Mouse (Mus musculus) hindbrain, embryonic 10.5 days (tissue): ENCODE measurements around the gene Oxsm. TPM values are rescaled to one million over a fixed set of nuclear protein-coding genes. Genes with fewer than 3 reads are reported as not detected.

Experiments used
- DNase-seq: peaks from one replicate; pipeline ENCODE4 v3.0.0-alpha.2; 2017; ENCODE audit warnings: low spot score
- H3K27ac ChIP-seq: fragments of 300-500 bp; sonication (generic); 2 replicates; pipeline ENCODE4 v1.5.1; 2016; ENCODE audit warnings: mild to moderate bottlenecking, moderate library complexity
- H3K27me3 ChIP-seq: fragments of 300-500 bp; sonication (generic); 2 replicates; pipeline ENCODE4 v1.6.1; 2016; ENCODE audit warnings: mild to moderate bottlenecking; ENCODE audit not compliant: poor library complexity, insufficient read depth, severe bottlenecking
- H3K36me3 ChIP-seq: fragments of 300-500 bp; sonication (generic); 2 replicates; pipeline ENCODE4 v1.6.1; 2016; ENCODE audit warnings: mild to moderate bottlenecking, moderate library complexity
- H3K4me1 ChIP-seq: fragments of 300-500 bp; sonication (generic); replicated peaks from 2 replicates; pipeline ENCODE4 v1.6.1; 2016; ENCODE audit warnings: mild to moderate bottlenecking
- H3K4me3 ChIP-seq: fragments of 300-500 bp; sonication (generic); 2 replicates; pipeline ENCODE4 v1.5.1; 2016; ENCODE audit warnings: mild to moderate bottlenecking, moderate library complexity
- H3K9me3 ChIP-seq: fragments of 300-500 bp; sonication (generic); 2 replicates; pipeline ENCODE4 v1.6.1; 2016; ENCODE audit warnings: mild to moderate bottlenecking, moderate library complexity
- WGBS: fragments of 180-500 bp; shearing (Covaris S2); methylation state at CpG from one replicate; pipeline ENCODE4 v1.1.7; 2016; 5-methylcytosine and 5-hydroxymethylcytosine counted together
- polyA plus RNA-seq: library from polyadenylated mRNA; unstranded; fragments of >200 nt; fragmentation: Nextera tagmentation; extraction: Ambion mirVana; gene quantifications from 2 replicates; pipeline ENCODE4 v1.2.1, GENCODE M21; 2016

Gene Oxsm
- polyA plus RNA-seq, 1 experiment from 2014 or later, result 1.6 TPM

DNA sequence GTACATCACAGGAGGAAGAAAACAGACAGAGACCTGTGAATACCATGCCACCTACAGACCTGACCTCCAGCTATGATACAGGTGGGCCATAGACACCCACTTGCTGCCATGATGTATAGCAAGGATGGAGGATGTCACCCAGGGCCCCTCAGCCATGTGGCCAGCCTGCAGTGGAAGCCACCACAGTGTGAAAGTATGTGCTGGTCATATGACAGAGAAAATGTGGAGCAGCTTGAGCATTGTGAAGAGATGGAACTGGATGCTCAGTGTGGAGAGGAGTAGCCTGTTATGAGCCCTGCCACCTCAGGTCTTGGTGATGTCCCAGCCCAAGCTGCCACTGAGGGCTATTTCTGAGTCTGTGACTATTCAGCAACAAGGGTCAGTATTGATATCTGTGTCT is 19.0 kb downstream of the Oxsm start:
- Histone ChIP-seq H3K36me3 (no peaks in the 10 kb centered on the region), H3K4me1 (no peaks in the 10 kb centered on the region), H3K27me3 (no peaks in the 10 kb centered on the region)

DNA sequence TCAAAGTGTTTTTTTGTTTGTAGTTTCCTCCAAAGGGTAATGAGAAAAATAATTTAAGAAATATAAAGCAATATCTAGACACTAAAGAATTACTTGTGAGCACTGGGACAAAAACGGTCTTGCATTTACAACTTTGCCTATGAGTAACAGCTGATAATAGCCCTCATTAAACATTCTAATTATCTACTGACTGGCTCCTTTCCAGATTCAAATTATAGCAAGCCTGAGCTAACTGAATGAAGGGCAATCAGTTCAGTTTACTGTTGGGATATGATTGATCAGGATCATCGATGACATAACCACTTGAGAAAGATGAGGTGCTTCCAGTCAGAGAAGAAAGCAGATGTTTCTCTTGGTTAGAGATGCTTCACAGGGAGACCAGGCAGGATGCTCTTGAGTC is 20.2 kb downstream of the Oxsm start:
- H3K4me3 ChIP-seq, result no peak overlapping the region
- no peaks in the 10 kb centered on the region for H3K36me3 ChIP-seq
- no peaks in the 10 kb centered on the region for H3K9me3 ChIP-seq
- H3K27me3 ChIP-seq, result no peaks in the 10 kb centered on the region
- WGBS, result 92% methylated on average over 2 of the region's 2 CpGs
- no peak overlapping the region for H3K27ac ChIP-seq
- no peaks in the 10 kb centered on the region for H3K4me1 ChIP-seq
- no peak for DNase-seq

More for the DNA sequence above, 19.0 kb downstream of the Oxsm start:
- DNase-seq, result no peak
- Histone ChIP-seq H3K9me3 (no peaks in the 10 kb centered on the region), H3K4me3 (no peak overlapping the region), H3K27ac (no peak overlapping the region)

DNA sequence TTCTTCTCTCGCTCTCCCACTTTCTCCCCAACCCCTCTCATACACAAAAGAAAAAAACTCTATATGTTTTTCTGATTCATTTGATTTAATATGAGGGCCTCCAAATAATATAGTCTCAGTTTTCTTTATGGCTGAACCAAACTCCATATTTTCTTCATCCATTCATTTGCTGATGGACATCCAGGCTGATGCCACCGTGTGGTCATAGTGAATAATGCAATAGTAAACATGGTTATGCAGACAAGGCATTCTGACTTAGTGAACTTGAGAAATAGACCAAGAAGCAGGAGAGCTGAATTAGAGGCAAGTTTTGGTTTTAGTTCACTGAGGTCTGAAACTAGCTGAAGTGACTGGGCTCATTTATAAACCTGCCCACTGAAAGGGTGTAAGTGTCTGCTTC is 30.6 kb downstream of the Oxsm start:
- H3K27ac ChIP-seq, result no peak overlapping the region
- no peaks in the 10 kb centered on the region for H3K9me3 ChIP-seq
- 51% methylated on average over 2 of the region's 2 CpGs for WGBS
- no peak for DNase-seq
- no peaks in the 10 kb centered on the region for H3K36me3 ChIP-seq
- H3K27me3 ChIP-seq, result no peaks in the 10 kb centered on the region
- no peak overlapping the region for H3K4me3 ChIP-seq
- H3K4me1 ChIP-seq, result no peaks in the 10 kb centered on the region

DNA sequence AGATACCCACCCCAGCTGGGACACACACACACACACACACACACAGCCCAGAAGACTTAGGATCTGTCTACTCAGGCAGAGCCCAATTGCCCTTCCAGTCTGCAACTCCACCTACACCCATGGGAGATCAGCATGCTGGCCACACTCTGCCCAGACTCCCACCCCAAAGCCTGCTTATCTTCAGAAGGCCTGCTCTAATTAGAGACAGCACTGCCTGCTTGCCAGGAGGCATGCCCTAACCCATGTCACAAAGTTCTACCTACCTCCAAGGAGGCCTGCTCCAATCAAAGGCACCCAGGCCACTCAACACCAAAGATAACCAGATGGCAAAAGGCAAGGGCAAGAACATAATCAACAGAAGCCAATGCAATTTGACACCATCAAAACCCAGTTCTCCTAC is 41.9 kb downstream of the Oxsm start:
- no peak overlapping the region for H3K4me3 ChIP-seq
- H3K27me3 ChIP-seq, result no peaks in the 10 kb centered on the region
- H3K27ac ChIP-seq, result no peak overlapping the region
- H3K4me1 ChIP-seq, result no peaks in the 10 kb centered on the region
- H3K9me3 ChIP-seq, result no peaks in the 10 kb centered on the region
- DNase-seq, result no peak
- H3K36me3 ChIP-seq, result no peaks in the 10 kb centered on the region

DNA sequence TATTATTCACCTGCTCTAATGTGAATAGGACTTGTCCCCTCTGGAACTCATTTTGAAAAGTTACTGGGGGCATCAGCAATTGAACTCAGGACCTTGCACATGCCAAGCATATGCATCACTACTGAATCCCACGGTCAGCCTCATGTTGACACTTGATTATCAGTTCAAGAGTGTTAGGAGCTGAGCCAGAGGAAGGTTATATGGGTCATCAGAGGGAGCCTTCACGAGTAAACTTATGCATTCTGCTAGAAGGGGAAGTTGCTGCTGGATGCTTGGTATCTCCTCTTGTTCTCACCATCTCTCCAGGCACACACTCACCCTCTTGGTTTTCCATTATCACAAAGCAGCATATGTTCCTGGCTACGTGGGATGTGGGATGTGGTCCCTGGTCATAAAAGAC is 47.9 kb downstream of the Oxsm start:
- DNase-seq, result no peak
- no peaks in the 10 kb centered on the region for H3K27me3 ChIP-seq
- no peak overlapping the region for H3K27ac ChIP-seq
- no peak overlapping the region for H3K4me3 ChIP-seq
- H3K4me1 ChIP-seq, result peaks cover 13% of the 10 kb centered on the region
- H3K9me3 ChIP-seq, result no peaks in the 10 kb centered on the region
- H3K36me3 ChIP-seq, result no peaks in the 10 kb centered on the region
- 62% methylated on average over 3 of the region's 3 CpGs for WGBS

DNA sequence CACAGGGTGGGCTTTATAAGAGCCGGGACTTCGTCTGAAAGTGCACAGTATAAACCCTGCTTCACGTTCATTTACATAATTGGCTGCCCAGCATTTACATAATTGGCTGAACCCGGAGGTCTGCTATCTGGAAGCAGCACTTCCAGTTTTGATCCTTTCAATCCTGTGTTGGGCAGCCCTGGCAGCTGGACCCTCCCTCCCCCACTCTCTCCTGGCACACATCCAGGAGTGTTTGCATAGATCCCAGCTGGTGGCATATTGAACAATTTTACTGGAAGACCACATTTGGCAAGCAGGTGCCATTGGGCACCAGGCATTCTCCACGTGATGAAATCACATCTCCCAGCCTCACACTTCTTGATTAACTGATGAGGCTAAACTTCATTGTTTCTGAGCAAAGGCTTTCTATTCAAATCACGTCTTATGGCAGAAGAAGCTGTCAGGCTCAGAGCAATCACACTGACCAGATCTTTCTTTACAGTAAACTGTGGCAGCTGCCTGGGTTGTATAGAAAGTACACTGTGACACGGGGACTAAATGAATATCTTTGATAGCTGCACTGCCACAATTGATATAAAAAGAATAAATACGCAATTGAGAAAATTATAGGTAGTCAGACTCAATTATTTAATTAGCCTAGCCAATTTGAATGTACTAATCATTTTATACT is 48.5 kb downstream of the Oxsm start:
- WGBS, result 35% methylated on average over 8 of the region's 8 CpGs
- Histone ChIP-seq H3K4me3 (0 out of 2 replicates have a peak overlapping the region, but pooled peaks have one; percentile 9), H3K4me1 (peaks cover 13% of the 10 kb centered on the region), H3K27me3 (no peaks in the 10 kb centered on the region), H3K36me3 (no peaks in the 10 kb centered on the region), H3K27ac (0 out of 2 replicates have a peak overlapping the region, but pooled peaks have one; percentile 63), H3K9me3 (no peaks in the 10 kb centered on the region)
- DNase-seq, result peak; percentile 40

DNA sequence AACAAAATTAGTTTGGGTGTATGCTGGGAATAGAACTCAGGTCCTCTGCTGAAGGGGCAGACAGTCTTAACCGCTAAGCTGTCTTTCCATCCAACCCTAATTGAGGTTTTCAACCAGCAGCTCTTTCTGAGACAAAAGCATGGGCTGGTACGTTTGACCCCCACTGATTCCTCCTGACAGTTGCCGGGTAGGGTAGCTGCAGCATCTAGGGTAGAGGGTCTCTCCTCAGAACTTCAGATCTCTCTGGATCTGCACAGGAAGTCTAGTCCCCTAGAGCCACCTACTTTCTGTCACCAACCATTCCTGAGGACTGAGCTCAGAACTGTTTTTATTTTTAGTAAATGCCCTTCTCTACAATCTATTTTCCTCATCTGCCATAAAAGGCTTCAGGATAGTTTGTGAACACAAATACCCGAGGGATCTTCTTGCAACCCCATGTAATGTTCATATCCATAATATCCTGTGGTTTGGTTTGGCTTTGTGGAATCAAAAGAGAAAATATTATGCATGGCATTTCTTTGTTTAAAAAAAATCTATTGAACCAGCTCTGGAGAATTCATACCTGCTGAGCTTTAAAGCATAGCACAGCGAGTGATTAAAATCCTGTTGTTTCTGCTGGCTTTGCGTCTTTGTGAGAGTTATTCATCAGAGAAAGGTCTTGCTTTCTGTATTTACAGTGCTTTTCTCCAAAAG is 49.2 kb downstream of the Oxsm start:
- H3K27ac ChIP-seq, result peak overlapping the region; percentile 63; the same call in 1 of the 2 replicates
- 29% methylated on average over 6 of the region's 6 CpGs for WGBS
- no peaks in the 10 kb centered on the region for H3K9me3 ChIP-seq
- peaks cover 13% of the 10 kb centered on the region for H3K4me1 ChIP-seq
- 0 out of 2 replicates have a peak overlapping the region, but pooled peaks have one; percentile 9 for H3K4me3 ChIP-seq
- no peaks in the 10 kb centered on the region for H3K27me3 ChIP-seq
- DNase-seq, result peak; percentile 4
- H3K36me3 ChIP-seq, result no peaks in the 10 kb centered on the region

DNA sequence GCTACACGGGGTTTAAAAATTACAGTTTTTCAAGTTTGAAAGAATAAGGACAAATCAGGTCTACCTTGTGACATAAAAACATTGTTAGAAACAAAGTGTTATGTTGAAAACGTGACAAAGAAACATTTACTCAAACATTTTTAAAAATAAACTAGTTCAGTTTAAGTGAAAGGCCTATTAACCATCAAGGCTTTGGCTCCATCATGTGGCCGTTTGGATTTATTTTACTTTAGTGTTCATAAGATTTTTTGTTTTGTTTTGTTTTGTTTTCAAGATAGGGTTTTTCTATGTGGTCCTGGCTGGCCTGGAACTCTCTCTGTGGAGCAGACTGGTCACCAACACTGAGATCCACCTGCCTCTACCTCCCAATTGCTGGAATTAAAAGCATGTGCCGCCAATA is 53.1 kb downstream of the Oxsm start:
- DNase-seq, result no peak
- WGBS, result 62% methylated on average over 4 of the region's 4 CpGs
- H3K9me3 ChIP-seq, result no peaks in the 10 kb centered on the region
- H3K4me3 ChIP-seq, result no peak overlapping the region
- H3K27ac ChIP-seq, result no peak overlapping the region
- H3K27me3 ChIP-seq, result no peaks in the 10 kb centered on the region
- H3K4me1 ChIP-seq, result peaks cover 13% of the 10 kb centered on the region
- H3K36me3 ChIP-seq, result no peaks in the 10 kb centered on the region

DNA sequence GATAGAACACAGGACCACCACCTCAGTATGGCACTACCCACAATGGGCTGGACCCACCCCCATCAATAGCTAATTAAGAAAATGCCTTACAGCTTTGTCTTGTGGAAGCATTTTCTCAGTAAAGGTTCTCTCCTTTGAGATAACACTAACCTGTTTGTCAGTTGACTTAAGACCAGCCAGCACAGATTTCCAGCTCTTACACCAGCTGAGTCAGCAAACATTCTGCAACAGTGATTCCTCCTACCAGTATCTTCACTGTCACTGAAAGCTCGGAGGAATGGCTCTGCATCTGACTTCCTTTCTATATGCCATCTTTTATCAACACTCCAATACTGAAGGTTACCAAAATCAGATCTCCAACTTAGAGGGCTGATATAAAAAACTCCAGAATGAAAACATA is 54.1 kb downstream of the Oxsm start:
- 78% methylated on average over 1 of the region's 1 CpGs for WGBS
- no peaks in the 10 kb centered on the region for H3K36me3 ChIP-seq
- no peak for DNase-seq
- H3K4me3 ChIP-seq, result no peak overlapping the region
- no peaks in the 10 kb centered on the region for H3K9me3 ChIP-seq
- H3K27me3 ChIP-seq, result no peaks in the 10 kb centered on the region
- H3K4me1 ChIP-seq, result peaks cover 4% of the 10 kb centered on the region
- no peak overlapping the region for H3K27ac ChIP-seq

DNA sequence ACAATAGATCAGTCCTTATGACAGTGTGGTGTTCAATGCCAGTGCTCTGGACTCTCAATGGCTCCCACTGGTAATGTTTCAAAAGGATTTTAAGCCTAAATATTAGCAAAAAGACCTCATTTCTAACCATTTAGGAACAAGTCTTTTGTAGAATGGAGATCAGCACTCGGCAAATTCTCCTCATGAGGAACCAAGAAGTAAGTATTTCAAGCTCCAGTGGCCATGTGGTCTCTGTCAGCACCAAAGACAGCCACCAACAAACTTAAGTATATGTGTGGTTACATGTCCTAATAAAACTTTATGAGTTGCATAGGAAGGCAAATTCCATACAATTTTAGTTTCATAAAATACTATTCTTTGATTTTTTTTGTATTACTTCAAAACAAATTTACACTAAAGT is 55.5 kb downstream of the Oxsm start:
- Histone ChIP-seq H3K9me3 (no peaks in the 10 kb centered on the region), H3K27me3 (no peaks in the 10 kb centered on the region), H3K4me1 (no peaks in the 10 kb centered on the region), H3K27ac (no peak overlapping the region), H3K36me3 (no peaks in the 10 kb centered on the region), H3K4me3 (no peak overlapping the region)
- DNase-seq, result no peak
- 79% methylated on average over 1 of the region's 1 CpGs for WGBS

DNA sequence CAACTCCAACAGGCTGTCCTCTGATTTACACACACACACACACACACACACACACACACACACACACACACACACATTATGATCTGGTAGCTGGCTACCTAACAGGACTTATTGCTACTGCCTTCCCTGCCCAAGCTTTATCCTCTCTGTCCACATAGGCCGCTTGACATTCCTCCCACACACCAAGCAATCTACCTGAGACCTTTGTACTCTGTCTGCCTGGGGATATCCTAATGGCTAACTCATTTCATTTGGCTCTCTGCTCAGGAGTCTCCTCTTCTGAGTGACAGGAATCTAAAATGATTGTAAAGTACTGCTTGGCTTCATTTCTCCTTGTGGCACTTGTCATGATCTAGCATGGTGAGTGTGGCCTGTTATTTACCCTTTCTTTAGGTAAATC is 60.5 kb downstream of the Oxsm start:
- Histone ChIP-seq H3K9me3 (no peaks in the 10 kb centered on the region), H3K4me3 (no peak overlapping the region), H3K36me3 (no peaks in the 10 kb centered on the region), H3K4me1 (no peaks in the 10 kb centered on the region), H3K27me3 (no peaks in the 10 kb centered on the region), H3K27ac (no peak overlapping the region)
- DNase-seq, result no peak
- WGBS, result 84% methylated on average over 1 of the region's 1 CpGs
